Mouse (Mus musculus): ENCODE measurements around the gene Psat1. TPM values are rescaled to one million over a fixed set of nuclear protein-coding genes. Genes with fewer than 3 reads are reported as not detected.

The Psat1 gene
- total and polyA plus RNA-seq, 3 experiments = 340 to 549 (median 423) TPM

GRCm38 (mm10) chr19:15964533-15964932 is 17.4 kb upstream of the Psat1 start:
- peaks cover 4 to 59% of the 10 kb centered on the region in 2 experiments for H3K36me3 ChIP-seq (replicated peaks in 1 of 2; ENCODE audit: control insufficient read depth in 1 of 2, insufficient read depth in 1 of 2, low read length in 1 of 2)
- DNase-seq (ENCODE audit: extremely low read depth) = peak; percentile 45
- H3K27ac ChIP-seq (ENCODE audit: insufficient read depth, low read depth) = no peak overlapping the region
- H3K4me2 ChIP-seq (ENCODE audit: insufficient read depth, low read depth, poor library complexity, severe bottlenecking) = peak overlapping the region; percentile 4; the same call in 1 of the 2 replicates
- H3K9ac ChIP-seq (ENCODE audit: insufficient read depth, low read depth) = no peak overlapping the region
- H3K9me3 ChIP-seq (replicated peaks; ENCODE audit: low read length) = no peaks in the 10 kb centered on the region
- H3K4me3 ChIP-seq (replicated peaks in 1 of 3; ENCODE audit: low read depth in 2 of 3, low read length in 2 of 3, poor library complexity in 1 of 3) = peak overlapping the region in 1 of 3 experiments; percentile 33
- in situ Hi-C loops (cut with MboI; ENCODE audit: low pct_ligation_motif_present, low pct_unique_long_range_greater_than_20kb, low sequenced_read_pairs) = loop anchor here (5.0 to 10.0 kb wide), 2 partner anchors 37 to 60 kb away; no protein-coding TSS in a partner anchor
- H3K27me3 ChIP-seq (replicated peaks) = no peaks in the 10 kb centered on the region
- TF ChIP-seq MAX (IDR thresholded peaks at IDR 0.05; ENCODE audit: low read length) (peak; percentile 81), HCFC1 (IDR thresholded peaks at IDR 0.05; ENCODE audit: low read depth, low read length) (no peak), BHLHE40 (IDR thresholded peaks at IDR 0.05; ENCODE audit: low read depth, low read length) (peak; percentile 63), MAZ (IDR thresholded peaks at IDR 0.05; ENCODE audit: low read depth, low read length) (no peak), USF1 (IDR thresholded peaks at IDR 0.05; ENCODE audit: low read depth, low read length) (peak; percentile 63), ZKSCAN1 (IDR thresholded peaks at IDR 0.05; ENCODE audit: borderline replicate concordance, low read depth, low read length) (no peak), MAFK (IDR thresholded peaks at IDR 0.05; ENCODE audit: insufficient replicate concordance, low read length) (no peak), MYC (IDR thresholded peaks at IDR 0.05; ENCODE audit: low read depth, low read length) (peak; percentile 71; the same call in 1 of the 2 replicates), POLR2AphosphoS2 (IDR thresholded peaks at IDR 0.05; ENCODE audit: low read depth, low read length) (no peak), USF2 (conservative IDR thresholded peaks at IDR 0.05; ENCODE audit: low read depth, low read length) (peak; percentile 61), TCF12 (IDR thresholded peaks at IDR 0.05; ENCODE audit: low read depth, low read length) (0 out of 2 replicates have a peak, but pooled peaks have one; percentile 17), MXI1 (IDR thresholded peaks at IDR 0.05; ENCODE audit: low read depth, low read length) (0 out of 2 replicates have a peak, but pooled peaks have one; percentile 29), RCOR1 (conservative IDR thresholded peaks at IDR 0.05; ENCODE audit: low read depth, low read length) (no peak), CHD1 (IDR thresholded peaks at IDR 0.05; ENCODE audit: low read depth, low read length) (no peak), KAT2A (IDR thresholded peaks at IDR 0.05; ENCODE audit: insufficient replicate concordance, low read length) (no peak), JUN (IDR thresholded peaks at IDR 0.05; ENCODE audit: insufficient read depth, low read depth, low read length) (no peak), JUND (conservative IDR thresholded peaks at IDR 0.05; ENCODE audit: low read depth, low read length) (no peak), CTCF (conservative IDR thresholded peaks at IDR 0.05 in 1 of 2, IDR thresholded peaks at IDR 0.05 in 1 of 2; ENCODE audit: low read depth in 2 of 2, low read length in 2 of 2) (no peak), POLR2A (IDR thresholded peaks at IDR 0.05; ENCODE audit: low read depth, low read length) (no peak), IRF4 (IDR thresholded peaks at IDR 0.05; ENCODE audit: low read depth, low read length) (peak; percentile 29; the same call in 1 of the 2 replicates), CHD2 (IDR thresholded peaks at IDR 0.05; ENCODE audit: low read length) (no peak), E2F4 (IDR thresholded peaks at IDR 0.05; ENCODE audit: insufficient replicate concordance, low read depth, low read length) (no peak), GABPA (IDR thresholded peaks at IDR 0.05; ENCODE audit: insufficient replicate concordance, low read depth, low read length) (no peak), MEF2A (IDR thresholded peaks at IDR 0.05; ENCODE audit: borderline replicate concordance, low read depth, low read length) (no peak), ETS1 (conservative IDR thresholded peaks at IDR 0.05; ENCODE audit: low read depth, low read length) (no peak; the same call in 1 of the 2 replicates), SMC3 (IDR thresholded peaks at IDR 0.05; ENCODE audit: low read depth, low read length) (no peak)
- dilution Hi-C loops (cut with MboI; ENCODE audit: extremely low pct_ligation_motif_present, extremely low pct_unique_long_range_greater_than_20kb, low sequenced_read_pairs) = no loop called here
- H3K4me1 ChIP-seq (ENCODE audit: control insufficient read depth in 1 of 2, insufficient read depth in 2 of 2) = peaks cover 5 to 16% of the 10 kb centered on the region in 2 experiments
- H3K79me2 ChIP-seq (replicated peaks; ENCODE audit: control insufficient read depth, extremely low read depth, insufficient read depth, poor library complexity, severe bottlenecking) = no peaks in the 10 kb centered on the region
